Mouse (Mus musculus) left cerebral cortex, postnatal 36 days (tissue): ENCODE data around the gene Dhps. TPM values are rescaled to one million over a fixed set of nuclear protein-coding genes. Genes with fewer than 3 reads are reported as not detected.
"Not testable (repeated sequence)": the region's sequence is repeated elsewhere in the genome, so short reads cannot be mapped to it uniquely, and the experiment has no call there.

Source experiments
- DNase-seq, 2 experiments: peaks; one replicate each; pipeline ENCODE4 v3.0.0; 2021 to 2022; ENCODE audit warnings: low spot score in 2 of 2, mixed read lengths in 1 of 2
- intact Hi-C: fragments of 180-260 bp; cut with DNase I; formaldehyde crosslinking; loops from one replicate; pipeline ENCODE4 v1.15.1; 2025
- total RNA-seq, 2 experiments: library from RNA; stranded (reverse); gene quantifications; 2 replicates each; pipeline ENCODE4 v1.2.3; 2021

Gene Dhps
- total RNA-seq, 2 experiments from 2014 or later: 64.4 to 68.5 TPM

GRCm38 (mm10) chr8:85084633-85085032 lies 13.1 kb downstream of the Dhps start:
- intact Hi-C loops: loop anchor here (5.0 kb wide), 1 partner anchor 33 kb away; no protein-coding TSS in a partner anchor
- no peak for DNase-seq

GRCm38 (mm10) chr8:85086238-85086637 lies 14.7 kb downstream of the Dhps start:
- DNase-seq: no peak
- intact Hi-C loops: no loop called here

- intact Hi-C loops: no loop called here
- DNase-seq: no peak
Measured at GRCm38 (mm10) chr8:85088771-85089170, 17.2 kb downstream of the Dhps start.

GRCm38 (mm10) chr8:85090856-85091255 lies 19.3 kb downstream of the Dhps start:
- intact Hi-C loops: no loop called here
- DNase-seq: no peak

GRCm38 (mm10) chr8:85091526-85092090 lies 20.1 kb downstream of the Dhps start:
- DNase-seq: peak in 1 of 2 experiments; percentile 3

GRCm38 (mm10) chr8:85095051-85095450 lies 23.5 kb downstream of the Dhps start:
- intact Hi-C loops: no loop called here

More at GRCm38 (mm10) chr8:85091526-85092090, 20.1 kb downstream of the Dhps start:
- intact Hi-C loops: no loop called here

GRCm38 (mm10) chr8:85095566-85095965 lies 24.0 kb downstream of the Dhps start:
- intact Hi-C loops: no loop called here
- DNase-seq: no peak

More at GRCm38 (mm10) chr8:85095051-85095450, 23.5 kb downstream of the Dhps start:
- no peak for DNase-seq

- DNase-seq: no peak
Measured at GRCm38 (mm10) chr8:85096196-85096595, 24.6 kb downstream of the Dhps start.

GRCm38 (mm10) chr8:85096850-85097249 lies 25.3 kb downstream of the Dhps start:
- intact Hi-C loops: no loop called here
- peak in 1 of 2 experiments; percentile 2 for DNase-seq

More at GRCm38 (mm10) chr8:85096196-85096595, 24.6 kb downstream of the Dhps start:
- intact Hi-C loops: no loop called here

GRCm38 (mm10) chr8:85100076-85100665 lies 28.6 kb downstream of the Dhps start:
- intact Hi-C loops: no loop called here
- no peak for DNase-seq

- intact Hi-C loops: no loop called here
- DNase-seq: no peak
Measured at GRCm38 (mm10) chr8:85113241-85113640, 41.7 kb downstream of the Dhps start.

GRCm38 (mm10) chr8:85115501-85115900 lies 43.9 kb downstream of the Dhps start:
- intact Hi-C loops: loop anchor here (5.0 kb wide), 1 partner anchor 33 kb away; the partner anchor contains the start of genes Man2b1, Wdr83 and Wdr83os

GRCm38 (mm10) chr8:85116984-85117383 lies 45.4 kb downstream of the Dhps start:
- intact Hi-C loops: loop anchor here (5.0 kb wide), 1 partner anchor 35 kb away; the partner anchor contains the start of genes Man2b1, Wdr83 and Wdr83os
- DNase-seq: no peak

More at GRCm38 (mm10) chr8:85115501-85115900, 43.9 kb downstream of the Dhps start:
- DNase-seq: no peak

GRCm38 (mm10) chr8:85119052-85119981 lies 47.8 kb downstream of the Dhps start:
- intact Hi-C loops: loop anchor here (5.0 kb wide), 1 partner anchor 37 kb away; the partner anchor contains the start of genes Man2b1, Wdr83 and Wdr83os
- DNase-seq: peak; percentile 81 to 83

GRCm38 (mm10) chr8:85120251-85120650 lies 48.7 kb downstream of the Dhps start:
- intact Hi-C loops, DNase-seq: not testable (repeated sequence)

GRCm38 (mm10) chr8:85122995-85123394 lies 51.4 kb downstream of the Dhps start, which contains the start of gene Zfp791:
Zfp791 (minus strand) TSS chr8:85123095.
- intact Hi-C loops: no loop called here
- no peak for DNase-seq

GRCm38 (mm10) chr8:85123691-85124090 lies 52.1 kb downstream of the Dhps start:
- intact Hi-C loops: no loop called here
- no peak for DNase-seq
